Mouse (Mus musculus): ENCODE measurements at regions not wholly inside any gene's neighbourhood (a gene's known extent, or its start where the extent isn't known, plus 50 kb on each side); places are given as distances from the start of the nearest gene placed in this dataset.

- peak; percentile 25 for DNase-seq
Measured at GRCm38 (mm10) chr12:26885831-26886634, 417.0 kb downstream of the Cmpk2 start.

GRCm38 (mm10) chr12:26885083-26885482 lies 416.1 kb downstream of the Cmpk2 start:
- DNase-seq, result no peak

GRCm38 (mm10) chr12:26884156-26884555 lies 415.2 kb downstream of the Cmpk2 start:
- DNase-seq, result peak; percentile 16

GRCm38 (mm10) chr12:26877691-26878121 lies 408.7 kb downstream of the Cmpk2 start:
- no peak for DNase-seq

- DNase-seq, result no peak
Measured at GRCm38 (mm10) chr12:26877284-26877683, 408.3 kb downstream of the Cmpk2 start.

GRCm38 (mm10) chr12:26872466-26872865 lies 403.5 kb downstream of the Cmpk2 start:
- DNase-seq, result peak; percentile 26

- no peak for DNase-seq
Measured at GRCm38 (mm10) chr12:26867731-26868130, 398.7 kb downstream of the Cmpk2 start.

GRCm38 (mm10) chr12:26855091-26855516 lies 386.1 kb downstream of the Cmpk2 start:
- DNase-seq, result peak; percentile 64

- DNase-seq, result no peak
Measured at GRCm38 (mm10) chr12:26844917-26845316, 375.9 kb downstream of the Cmpk2 start.

- DNase-seq, result no peak
Measured at GRCm38 (mm10) chr12:26842696-26843095, 373.7 kb downstream of the Cmpk2 start.

GRCm38 (mm10) chr12:26821257-26821968 lies 352.4 kb downstream of the Cmpk2 start:
- no peak for DNase-seq

- no peak for DNase-seq
Measured at GRCm38 (mm10) chr12:26817866-26818265, 348.9 kb downstream of the Cmpk2 start.

GRCm38 (mm10) chr12:26815771-26816170 lies 346.8 kb downstream of the Cmpk2 start:
- DNase-seq, result no peak

- DNase-seq, result no peak
Measured at GRCm38 (mm10) chr12:26810565-26811177, 341.7 kb downstream of the Cmpk2 start.

- DNase-seq, result no peak
Measured at GRCm38 (mm10) chr12:26809670-26810069, 340.7 kb downstream of the Cmpk2 start.

GRCm38 (mm10) chr12:26802542-26802941 lies 333.5 kb downstream of the Cmpk2 start:
- no peak for DNase-seq

GRCm38 (mm10) chr12:26799310-26799709 lies 330.3 kb downstream of the Cmpk2 start:
- DNase-seq, result no peak

- DNase-seq, result no peak
Measured at GRCm38 (mm10) chr12:26796367-26796766, 327.4 kb downstream of the Cmpk2 start.

- no peak for DNase-seq
Measured at GRCm38 (mm10) chr12:26789336-26789846, 320.4 kb downstream of the Cmpk2 start.

GRCm38 (mm10) chr12:26785550-26785949 lies 316.5 kb downstream of the Cmpk2 start:
- DNase-seq, result no peak

- no peak for DNase-seq
Measured at GRCm38 (mm10) chr12:26784426-26784825, 315.4 kb downstream of the Cmpk2 start.

GRCm38 (mm10) chr12:26783800-26784199 lies 314.8 kb downstream of the Cmpk2 start:
- no peak for DNase-seq

GRCm38 (mm10) chr12:26781537-26781936 lies 312.5 kb downstream of the Cmpk2 start:
- DNase-seq, result no peak

All from kidney, postnatal 14 days (tissue).